Mouse (Mus musculus) gastrocnemius, adult 18-20 months (tissue): Measurements from ENCODE around the gene Kansl1. TPM values are rescaled to one million over a fixed set of nuclear protein-coding genes. Genes with fewer than 3 reads are reported as not detected.

Experiments
- DNase-seq: peaks from one replicate; pipeline ENCODE4 v3.0.0; 2021; ENCODE audit warnings: low spot score
- total RNA-seq, 2 experiments: library from RNA; stranded (reverse); gene quantifications; 2 replicates each; pipeline ENCODE4 v1.2.3; 2021

Kansl1 gene
- total RNA-seq, 2 experiments from 2014 or later, result 21.2 to 22.0 TPM

- no peak for DNase-seq
These were observed 92.4 kb downstream of the Kansl1 start for GRCm38 (mm10) chr11:104376291-104376690.

DNA sequence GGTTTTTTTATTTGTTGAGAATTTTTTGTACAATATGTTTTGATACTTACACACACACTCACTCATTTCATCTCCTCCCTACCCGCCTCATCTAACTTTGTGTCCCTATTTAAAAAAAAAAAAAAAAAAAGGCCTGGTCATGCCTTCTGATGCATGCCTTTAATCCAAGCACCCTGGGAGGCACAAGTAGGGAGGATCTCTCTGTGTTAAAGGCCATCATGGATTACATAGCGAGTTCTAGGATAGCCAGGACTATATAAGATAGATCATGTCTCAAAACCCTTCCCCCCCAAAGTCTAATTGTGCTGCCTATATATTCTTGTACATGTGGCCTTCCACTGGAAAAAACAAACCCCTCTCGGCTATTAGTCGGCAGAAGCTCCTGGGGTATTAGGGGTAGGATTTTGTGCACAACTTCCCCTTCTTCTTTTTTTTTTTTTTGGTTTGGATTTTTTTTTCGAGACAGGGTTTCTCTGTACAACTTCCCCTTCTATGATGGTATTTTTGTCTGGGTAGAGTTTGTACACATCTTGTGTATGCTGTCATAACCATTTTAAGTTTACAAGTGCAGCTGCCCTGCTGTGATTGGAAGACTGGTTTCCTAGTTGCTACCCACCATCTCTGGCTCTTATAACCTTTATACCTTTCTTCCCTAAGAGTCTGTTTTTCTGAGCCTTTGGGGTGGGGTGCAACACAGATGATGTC lies 101.0 kb downstream of the Kansl1 start:
- no peak for DNase-seq

GRCm38 (mm10) chr11:104363823-104364600 lies 104.6 kb downstream of the Kansl1 start:
- DNase-seq, result no peak

DNA sequence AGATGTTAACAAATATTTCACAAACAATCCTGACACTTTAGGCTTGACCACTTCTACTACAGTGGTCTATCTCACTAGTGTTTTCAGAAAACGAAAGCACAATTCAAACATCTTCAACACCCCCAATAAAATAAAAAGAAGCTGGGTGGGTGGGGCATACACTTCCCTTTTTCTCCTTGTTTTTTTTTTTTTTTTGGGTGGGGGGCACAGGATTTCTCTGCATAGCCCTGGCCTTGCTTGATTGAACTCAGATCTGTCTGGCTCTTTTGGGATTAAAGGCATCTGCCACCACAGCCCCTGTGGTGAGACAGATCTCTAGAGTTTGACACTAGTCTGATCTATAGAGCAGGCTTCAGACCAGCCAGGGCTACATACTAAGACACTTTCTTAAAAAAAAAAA lies 106.0 kb downstream of the Kansl1 start:
- no peak for DNase-seq

DNA sequence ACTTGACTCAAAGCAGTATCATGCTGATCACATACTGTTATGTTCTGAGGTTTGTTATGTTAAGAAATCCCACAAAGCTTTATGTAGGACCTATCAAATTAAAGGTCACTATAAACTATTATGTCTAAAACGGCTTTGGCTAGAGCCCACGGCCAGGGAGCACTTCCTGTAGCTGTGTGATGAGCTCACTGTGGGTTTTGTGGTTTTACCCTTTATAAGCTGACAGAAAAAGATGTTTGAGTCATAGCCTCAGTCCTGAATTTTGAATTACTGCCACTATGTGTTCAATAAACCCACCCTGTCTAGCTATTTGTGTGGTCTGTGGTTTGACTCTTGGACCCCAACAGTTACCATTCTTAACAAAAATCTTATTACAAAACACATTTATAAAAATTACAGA lies 106.9 kb downstream of the Kansl1 start:
- no peak for DNase-seq

DNA sequence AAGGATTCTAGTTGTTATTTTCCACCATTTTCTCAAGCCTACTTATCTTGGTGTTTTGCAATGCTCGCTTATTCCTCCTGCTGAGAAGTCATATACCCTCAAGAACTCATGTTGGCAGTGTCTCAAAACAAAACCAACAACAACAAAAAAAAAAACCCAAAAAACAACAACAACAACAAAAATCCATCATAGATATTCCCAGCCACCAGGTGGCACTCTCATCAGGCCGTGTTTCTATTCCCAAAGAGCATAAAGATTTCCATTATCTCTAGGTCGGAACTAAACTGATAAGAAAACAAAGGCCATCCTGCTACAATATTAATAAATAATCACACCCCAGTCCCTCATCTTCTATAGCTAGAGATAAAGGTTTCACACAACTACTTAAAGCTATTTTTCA lies 121.7 kb downstream of the Kansl1 start:
- no peak for DNase-seq

DNA sequence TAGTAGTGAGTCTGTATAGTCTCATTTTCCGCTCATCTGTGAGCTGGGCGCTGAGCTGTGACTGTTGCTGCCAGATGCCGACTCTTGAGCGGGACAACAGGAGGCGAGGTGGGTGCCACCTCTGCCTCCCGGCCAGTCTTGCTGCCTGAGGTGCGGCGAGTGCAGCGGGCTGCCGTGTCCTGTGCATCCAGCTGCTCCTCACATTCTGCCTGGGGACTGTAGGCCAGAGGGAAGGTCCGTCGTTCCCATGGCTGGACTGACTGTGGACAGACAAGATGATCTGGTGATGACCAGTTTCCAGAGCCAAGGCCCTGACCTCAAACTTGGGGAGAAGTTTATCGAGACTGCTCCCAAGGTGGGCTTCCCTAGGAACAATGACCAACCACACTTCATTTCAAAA lies 133.7 kb downstream of the Kansl1 start:
- DNase-seq, result no peak

GRCm38 (mm10) chr11:104334115-104334514 lies 134.5 kb downstream of the Kansl1 start:
- DNase-seq, result no peak

- no peak for DNase-seq
These were observed 136.6 kb downstream of the Kansl1 start for GRCm38 (mm10) chr11:104332105-104332504.

- DNase-seq, result no peak
These were observed 137.5 kb downstream of the Kansl1 start for GRCm38 (mm10) chr11:104331208-104331607.

DNA sequence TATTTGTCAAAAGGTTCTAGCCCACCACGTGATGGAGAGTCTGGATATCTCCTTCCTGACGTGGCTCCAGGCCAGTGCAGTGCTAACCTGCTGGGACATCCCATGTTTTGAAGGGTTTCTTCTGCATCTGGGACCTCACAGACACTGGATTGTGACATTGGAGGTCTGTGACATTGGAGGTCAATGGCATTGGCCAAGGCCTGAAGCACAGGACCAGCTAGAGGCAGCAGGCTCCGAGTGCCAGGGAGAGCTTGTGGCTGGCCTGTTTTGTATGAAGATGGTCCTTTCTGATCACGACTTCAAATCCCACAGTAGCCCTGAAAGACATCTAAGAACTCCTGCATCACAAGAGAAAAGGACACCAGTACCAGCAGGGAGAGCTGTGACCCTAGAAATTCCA lies 138.5 kb downstream of the Kansl1 start:
- DNase-seq, result no peak

DNA sequence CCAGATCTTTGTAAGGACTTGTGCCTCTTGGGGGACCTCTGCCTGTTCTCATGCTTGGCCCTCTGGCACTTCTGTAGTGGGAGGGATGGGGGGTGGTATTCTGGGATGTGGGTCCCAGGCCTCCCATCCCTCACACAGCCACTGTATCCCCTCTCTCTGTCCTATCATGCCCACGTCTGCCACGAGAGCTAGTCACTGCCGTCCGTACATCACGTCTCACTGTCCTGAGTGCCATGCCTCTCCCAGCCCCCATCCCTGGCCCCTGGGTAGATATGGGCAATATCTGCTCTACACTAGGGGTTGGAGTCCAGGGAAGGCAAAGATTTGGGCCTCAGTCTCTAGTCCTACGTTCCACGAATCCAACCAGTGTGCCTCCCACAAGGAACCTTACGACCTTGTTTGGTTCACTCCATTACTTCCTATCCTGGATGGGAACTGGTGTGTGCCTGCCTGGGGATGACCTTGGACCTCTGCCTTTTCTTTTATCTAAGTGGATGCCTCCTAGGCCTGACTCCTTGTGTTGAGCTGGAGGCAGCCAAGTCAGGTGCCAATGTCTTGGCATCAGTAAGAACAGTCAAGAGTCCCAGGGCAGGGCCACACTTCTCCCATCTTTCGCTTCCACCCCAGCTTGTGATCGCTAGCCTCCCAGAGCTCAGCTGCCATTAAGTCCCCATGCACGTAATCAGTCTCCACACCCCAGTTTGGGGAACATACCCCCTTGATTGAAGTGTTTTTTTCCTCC lies 139.3 kb downstream of the Kansl1 start:
- DNase-seq, result no peak

DNA sequence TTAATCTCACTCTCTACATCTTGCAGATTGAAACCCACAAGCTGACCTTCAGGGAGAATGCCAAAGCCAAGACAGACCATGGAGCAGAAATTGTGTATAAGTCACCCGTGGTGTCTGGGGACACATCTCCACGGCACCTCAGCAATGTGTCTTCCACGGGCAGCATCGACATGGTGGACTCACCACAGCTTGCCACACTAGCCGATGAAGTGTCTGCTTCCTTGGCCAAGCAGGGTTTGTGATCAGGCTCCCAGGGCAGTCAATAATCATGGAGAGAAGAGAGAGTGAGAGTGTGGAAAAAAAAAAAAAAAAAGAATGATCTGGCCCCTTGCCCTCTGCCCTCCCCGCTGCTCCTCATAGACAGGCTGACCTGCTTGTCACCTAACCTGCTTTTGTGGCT lies 140.7 kb downstream of the Kansl1 start:
- no peak for DNase-seq

DNA sequence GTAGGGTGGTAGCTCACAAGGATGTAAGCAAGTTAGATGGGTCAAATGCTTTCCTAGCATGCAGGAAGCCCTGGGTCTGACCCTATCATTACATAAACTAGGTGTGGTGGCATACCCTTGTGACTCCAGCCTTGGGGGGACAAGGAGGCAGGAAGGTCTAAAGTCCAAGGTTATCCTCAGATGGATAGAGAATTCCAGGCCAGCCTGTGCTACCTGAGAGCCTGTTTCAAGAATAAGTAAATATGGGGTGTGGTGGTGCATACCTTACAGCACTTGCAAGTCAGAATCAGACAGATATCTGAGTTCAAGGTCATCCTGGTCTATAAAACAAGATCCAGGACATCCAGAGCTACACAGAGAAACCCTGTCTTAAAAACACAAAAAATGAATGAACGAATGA lies 141.2 kb downstream of the Kansl1 start:
- DNase-seq, result no peak

- no peak for DNase-seq
These were observed 146.5 kb downstream of the Kansl1 start for GRCm38 (mm10) chr11:104322142-104322541.

- DNase-seq, result no peak
These were observed 148.2 kb downstream of the Kansl1 start for GRCm38 (mm10) chr11:104320511-104320910.

DNA sequence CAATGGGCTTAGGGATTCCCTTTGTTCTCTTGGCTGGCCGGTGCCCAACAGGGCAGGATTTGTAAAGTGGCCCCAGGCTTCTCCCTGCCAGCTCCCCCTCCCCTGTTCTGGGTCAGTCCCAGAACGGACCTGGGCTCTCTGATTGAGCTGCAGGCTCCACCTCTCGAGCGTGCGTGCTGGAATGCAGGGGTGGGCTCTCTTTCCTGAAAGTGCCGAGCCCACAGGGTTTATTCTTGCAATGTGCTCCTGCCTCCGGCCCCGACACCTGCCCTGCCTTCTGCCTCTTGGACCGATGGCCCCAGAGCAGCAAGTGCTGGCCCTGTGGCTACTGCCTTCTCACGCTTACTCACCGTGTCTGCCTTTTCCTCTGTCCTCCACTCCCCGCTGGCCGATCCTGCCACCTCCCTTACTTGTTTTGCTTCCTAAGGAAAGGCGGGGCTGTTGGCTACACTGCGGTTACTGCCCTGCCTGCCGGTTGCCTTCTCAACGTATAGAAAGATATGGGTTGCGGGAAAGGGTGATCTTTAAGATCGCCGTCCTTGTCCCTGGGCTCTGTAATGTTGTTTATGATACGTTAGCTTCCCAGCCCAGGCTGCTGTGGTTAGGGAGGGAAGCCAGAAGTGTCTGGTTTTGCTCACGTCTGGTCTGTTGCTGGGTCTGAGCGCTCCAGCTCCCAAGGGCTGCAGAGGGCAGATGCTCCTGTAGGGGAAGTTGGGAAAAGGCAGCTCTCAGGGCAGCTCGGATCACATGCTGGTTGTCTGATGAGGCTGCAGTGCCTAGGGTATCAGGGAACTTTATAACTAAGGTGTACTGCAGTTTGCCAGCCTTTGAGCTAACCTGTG lies 149.5 kb downstream of the Kansl1 start:
- DNase-seq, result peak; percentile 29

DNA sequence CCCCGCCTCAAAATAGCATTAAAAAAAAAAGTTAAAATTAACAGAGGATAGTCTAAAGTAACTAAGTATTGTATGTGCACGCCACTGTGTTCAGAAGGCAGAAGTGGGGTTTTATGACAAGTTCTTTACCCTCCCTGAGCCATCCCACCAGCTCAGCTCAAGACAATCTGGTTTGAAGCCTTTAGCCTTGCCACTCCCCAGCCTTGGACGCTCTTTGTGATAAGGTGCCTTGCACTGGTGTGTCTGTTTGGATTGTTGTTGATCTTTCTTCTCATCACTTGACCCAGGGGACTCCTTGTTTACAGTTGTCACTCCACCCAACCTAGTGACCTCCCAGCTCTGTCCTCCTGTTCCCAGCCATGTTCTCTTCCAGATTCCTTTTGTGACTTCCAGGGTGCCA lies 151.0 kb downstream of the Kansl1 start:
- no peak for DNase-seq

GRCm38 (mm10) chr11:104316685-104317400 lies 151.8 kb downstream of the Kansl1 start:
- peak; percentile 75 for DNase-seq

DNA sequence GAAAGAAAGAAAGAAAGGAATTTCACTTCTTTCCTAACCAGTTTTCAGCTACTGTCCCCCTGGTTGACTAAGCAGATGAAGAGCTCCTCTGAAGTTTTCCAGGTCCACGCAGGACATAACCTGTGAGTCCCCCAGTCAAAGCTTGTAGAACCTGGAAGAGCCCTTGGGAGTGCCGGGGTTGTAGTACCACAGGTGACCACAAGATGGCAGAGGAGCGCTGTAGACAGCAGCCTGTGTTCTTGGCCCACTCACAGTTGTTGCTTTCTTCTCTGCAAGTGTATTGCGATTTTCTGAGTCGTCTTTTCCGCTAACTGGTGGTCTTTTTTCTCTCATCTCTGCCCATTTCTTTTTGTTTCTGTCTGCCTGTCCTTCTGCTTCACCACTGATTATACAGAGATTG lies 153.0 kb downstream of the Kansl1 start:
- peak; percentile 83 for DNase-seq

GRCm38 (mm10) chr11:104311643-104312042 lies 157.0 kb downstream of the Kansl1 start:
- no peak for DNase-seq
